Mouse (Mus musculus) spleen, postnatal 10 days (tissue): ENCODE results near the gene Sh3pxd2a.

Experiments used
- DNase-seq, 2 experiments: peaks; one replicate each; pipeline ENCODE4 v3.0.0; 2021 to 2022; ENCODE audit warnings: low spot score in 2 of 2

Gene Sh3pxd2a

GRCm38 (mm10) chr19:47491853-47492252 lies 27.7 kb upstream of the Sh3pxd2a start:
- no peak for DNase-seq

GRCm38 (mm10) chr19:47489233-47489632 lies 25.0 kb upstream of the Sh3pxd2a start:
- DNase-seq = no peak

DNA sequence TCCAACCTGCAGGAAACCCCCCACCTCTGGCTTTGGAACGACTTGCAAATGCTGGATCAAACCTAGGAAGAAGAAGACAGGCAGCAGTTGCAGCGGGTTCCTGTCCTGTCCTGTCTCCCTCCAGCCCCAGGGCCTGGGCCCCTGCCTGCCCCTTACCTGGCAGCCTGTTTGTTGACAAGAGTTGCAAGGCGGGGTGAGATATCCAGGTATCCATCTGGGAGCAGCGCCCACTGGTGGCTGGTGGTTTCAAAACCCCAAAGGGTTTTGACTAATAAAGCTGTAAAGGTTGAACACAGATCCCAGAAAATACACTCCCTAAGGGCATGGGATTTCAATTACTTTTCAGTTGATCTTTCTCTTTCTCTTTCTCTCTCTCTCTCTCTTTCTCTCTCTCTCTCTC lies 24.0 kb upstream of the Sh3pxd2a start:
- DNase-seq = peak in 1 of 2 experiments; percentile 69

- DNase-seq = no peak
Measured at GRCm38 (mm10) chr19:47487572-47487971, 23.4 kb upstream of the Sh3pxd2a start.

- no peak for DNase-seq
Measured at GRCm38 (mm10) chr19:47485997-47486566, 21.9 kb upstream of the Sh3pxd2a start.

DNA sequence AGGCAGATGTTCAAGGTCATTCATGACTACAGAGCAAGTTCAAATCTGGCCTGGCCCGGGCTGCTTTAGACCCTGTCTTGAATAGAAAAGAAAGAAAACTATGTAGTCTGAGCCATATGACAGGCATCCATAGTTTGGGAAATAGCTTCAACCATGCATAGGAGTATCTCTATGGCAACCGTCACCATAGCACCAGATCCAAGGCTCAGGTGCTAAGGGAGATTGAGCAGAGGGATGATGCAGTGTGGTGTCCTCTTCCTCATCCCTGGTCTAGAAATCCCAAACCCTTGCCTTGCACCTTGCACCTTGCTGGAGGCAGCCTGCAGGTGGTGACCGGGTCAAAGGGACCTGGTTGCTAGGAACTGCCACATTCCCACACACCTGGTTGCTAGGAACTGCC lies 19.9 kb upstream of the Sh3pxd2a start:
- DNase-seq = no peak

DNA sequence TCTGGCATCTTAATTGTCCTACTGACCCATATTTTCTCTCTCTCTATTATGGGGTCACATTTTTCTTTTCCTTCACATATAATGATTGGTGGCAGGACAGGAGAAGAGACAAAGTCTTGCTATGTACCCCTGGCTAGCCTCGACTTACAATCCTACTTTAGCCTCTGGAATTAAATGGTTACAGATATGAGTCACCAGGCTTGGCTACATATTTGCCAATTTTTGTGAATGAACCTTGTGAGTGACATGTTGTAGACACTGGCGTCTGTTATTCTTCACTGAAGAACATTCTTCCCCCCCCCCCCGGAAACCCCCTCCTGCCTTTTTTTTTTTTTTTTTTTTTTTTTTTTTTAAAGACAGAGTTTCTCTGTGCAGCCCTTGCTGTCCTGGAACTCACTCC lies 19.1 kb upstream of the Sh3pxd2a start:
- DNase-seq = no peak

DNA sequence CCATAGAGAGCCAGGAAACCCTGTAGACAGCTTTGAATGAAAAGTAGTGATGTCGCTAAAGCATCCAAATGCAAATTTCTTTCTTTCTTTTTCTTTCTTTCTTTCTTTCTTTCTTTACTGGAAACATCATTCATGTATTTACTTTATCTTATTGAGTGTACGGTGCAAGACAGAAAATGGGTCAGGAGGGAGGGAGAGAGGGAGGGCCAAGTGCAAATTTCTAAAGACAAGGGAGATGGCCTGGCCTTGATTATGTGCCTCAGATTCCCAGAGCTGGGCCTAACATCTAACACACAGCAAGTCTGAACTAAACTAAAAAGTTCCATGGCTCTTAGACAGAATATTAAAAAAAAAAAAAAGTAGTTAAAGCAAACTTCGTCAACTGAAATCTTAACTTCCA lies 9.3 kb upstream of the Sh3pxd2a start:
- DNase-seq = no peak

GRCm38 (mm10) chr19:47472881-47473400 lies 8.7 kb upstream of the Sh3pxd2a start:
- DNase-seq = no peak

DNA sequence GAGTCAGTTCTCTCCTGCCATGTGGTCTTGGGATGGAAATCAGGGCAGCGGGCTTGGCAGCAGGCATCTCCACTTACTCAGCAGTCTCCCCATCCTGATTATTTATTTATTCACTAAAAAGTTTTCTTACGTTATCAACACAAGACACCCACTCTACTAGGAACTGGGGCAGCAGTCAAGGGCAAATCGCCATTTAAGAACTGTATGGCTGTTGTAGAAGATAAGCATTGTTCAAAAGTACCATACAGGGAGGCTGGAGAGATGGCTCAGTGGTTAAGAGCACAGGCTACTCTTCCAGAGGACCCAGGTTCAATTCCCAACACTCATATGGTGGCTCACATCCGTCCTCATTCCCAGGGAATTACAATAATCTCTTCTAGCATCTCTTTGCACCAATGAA lies 7.6 kb upstream of the Sh3pxd2a start:
- no peak for DNase-seq

DNA sequence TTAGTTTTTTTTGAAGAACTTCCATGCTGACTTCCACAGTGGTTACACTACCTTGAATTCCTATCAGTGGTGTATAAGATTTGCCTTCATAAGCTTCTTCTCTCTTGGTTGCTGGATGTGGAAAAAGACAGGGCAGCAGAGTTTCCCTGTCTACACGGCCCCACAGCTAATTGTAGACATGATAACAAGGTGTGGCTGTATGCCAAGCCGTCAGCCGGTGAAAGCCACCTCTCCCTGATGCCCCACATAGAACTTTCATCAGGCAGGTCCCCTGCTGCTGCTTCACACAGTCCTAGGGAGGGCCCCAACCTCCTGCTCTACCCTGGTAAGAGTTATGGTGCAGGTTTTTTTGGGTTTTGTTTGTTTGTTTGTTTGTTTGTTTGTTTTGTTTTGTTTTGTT lies 4.5 kb upstream of the Sh3pxd2a start:
- DNase-seq = no peak

GRCm38 (mm10) chr19:47466775-47467174 lies 2.6 kb upstream of the Sh3pxd2a start:
- no peak for DNase-seq

GRCm38 (mm10) chr19:47465467-47465866 lies 1.3 kb upstream of the Sh3pxd2a start:
- DNase-seq = no peak

DNA sequence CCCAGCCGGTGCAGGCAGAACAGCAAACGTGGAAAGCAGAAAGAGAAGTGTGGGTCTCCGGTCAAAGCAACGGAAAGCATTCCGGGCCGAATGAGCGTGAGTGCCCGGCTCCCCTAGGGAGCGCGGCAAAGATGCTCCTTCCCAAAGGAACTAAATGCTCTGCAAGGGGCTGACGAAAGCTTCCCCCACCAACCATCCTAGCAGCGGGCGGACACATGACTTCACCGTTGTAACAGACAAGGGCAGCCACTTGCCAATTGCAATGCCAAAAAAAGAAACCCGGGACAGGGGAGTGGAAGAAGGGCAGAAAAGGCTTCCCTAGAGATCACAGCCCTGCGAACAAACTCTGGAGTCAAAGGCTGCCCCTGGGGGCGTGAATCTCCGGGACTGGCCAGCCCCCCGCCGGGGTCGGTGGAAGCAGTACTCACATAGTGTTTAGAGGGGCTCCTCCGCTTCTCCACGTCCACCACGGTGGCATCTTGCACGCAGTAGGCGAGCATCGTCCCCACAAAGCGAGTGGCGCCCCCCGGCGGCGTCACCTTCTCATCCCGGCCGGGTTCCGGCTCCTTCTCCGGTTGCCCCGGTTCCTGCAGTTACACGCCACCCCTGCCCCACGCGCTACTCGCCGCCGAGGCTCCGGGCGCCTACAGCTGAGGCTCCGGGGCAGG lies 431 bp downstream of the Sh3pxd2a start:
- peak; percentile 80 to 93 for DNase-seq

- DNase-seq = peak in 1 of 2 experiments; percentile 48
Measured at GRCm38 (mm10) chr19:47463206-47463605, 995 bp downstream of the Sh3pxd2a start.

- no peak for DNase-seq
Measured at GRCm38 (mm10) chr19:47462725-47463124, 1.5 kb downstream of the Sh3pxd2a start.

- DNase-seq = no peak
Measured at GRCm38 (mm10) chr19:47461838-47462237, 2.4 kb downstream of the Sh3pxd2a start.

DNA sequence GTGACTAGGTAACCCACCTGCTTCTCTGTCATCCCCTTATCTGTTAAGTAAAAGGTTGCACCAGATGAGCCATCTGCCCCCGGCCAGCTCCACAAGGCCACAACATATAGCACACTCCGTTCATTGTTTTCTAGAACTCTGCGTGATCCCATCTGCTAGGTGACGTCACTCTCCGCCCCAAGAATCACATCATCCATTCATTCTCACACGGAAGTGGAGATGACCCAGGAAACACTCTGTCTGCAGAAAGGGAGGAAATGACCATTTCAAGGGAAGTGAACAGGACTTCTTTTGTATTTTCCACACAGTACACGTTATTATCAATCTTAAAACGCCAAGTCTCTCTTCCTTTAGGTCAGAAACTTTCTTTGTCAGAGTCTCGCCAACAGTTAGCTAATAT lies 2.8 kb downstream of the Sh3pxd2a start:
- DNase-seq = no peak

DNA sequence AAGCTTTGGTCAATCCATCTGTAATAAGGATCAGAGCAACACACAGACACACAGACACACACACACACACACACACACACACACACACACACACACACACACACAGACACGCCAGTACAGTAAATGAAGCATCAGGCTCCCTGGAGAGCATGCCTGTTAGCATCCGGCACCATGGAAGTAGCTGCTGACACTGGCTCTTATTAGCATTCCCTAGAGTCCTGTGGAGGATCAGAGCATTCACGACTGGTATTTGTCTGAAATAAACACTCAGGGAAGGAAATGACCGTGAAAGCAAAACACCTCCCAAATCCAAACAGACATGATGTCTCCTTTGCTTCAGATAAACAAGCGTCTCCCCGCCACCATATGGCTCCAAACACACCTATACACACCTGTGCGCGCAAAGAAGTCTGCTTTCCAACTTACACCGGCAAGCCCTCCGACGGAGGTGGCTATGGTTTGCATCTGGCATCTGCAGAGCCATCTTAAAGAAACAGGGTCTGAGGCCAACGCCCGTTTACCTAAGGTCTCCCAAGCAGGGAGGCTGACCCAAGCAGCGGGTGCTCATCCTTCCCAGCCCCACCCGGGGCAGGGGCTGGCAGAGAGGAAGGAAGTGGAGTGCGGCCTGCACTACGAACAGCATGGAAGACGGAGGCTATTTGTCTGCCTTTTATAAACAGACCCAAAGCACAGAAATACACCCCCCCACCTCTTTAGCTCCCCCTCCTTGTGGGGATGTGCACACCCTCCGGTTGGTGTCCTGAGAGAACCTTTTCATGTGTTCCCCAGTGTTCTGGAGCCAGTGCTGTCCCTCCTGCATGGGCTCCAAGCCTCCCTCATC lies 3.9 kb downstream of the Sh3pxd2a start:
- no peak for DNase-seq

- no peak for DNase-seq
Measured at GRCm38 (mm10) chr19:47459214-47459613, 5.0 kb downstream of the Sh3pxd2a start.

DNA sequence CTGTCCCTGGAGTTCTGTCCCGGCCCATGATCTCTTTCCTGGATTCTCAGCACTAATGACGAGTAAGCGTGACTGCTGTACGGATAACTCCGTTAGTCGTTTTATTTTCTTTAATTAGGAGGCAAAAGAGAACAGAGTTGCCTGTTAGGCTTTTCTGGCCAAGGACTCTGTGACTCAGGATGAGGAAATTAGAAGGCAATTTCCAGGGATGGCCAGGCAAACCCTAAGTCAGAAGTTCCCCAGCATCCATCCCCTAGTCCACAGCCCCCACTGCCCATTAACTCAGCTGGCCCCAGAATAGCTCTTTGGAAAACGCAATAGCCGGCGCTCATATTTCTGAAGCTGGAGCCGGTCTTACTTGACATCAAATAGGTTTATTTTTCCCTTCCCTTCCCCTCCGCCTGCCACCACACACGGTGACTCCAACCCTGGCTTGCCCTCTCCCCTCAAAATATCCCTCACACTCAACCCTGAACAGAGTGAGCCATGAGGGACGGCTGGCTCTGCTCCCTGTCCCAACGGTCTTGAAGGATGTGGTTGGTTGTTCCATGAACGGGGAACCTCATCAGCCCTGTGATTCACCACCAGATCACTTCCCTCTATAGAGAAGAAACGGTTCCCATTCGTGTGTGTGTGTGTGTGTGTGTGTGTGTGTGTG lies 5.6 kb downstream of the Sh3pxd2a start:
- no peak for DNase-seq
